Mouse (Mus musculus) bone marrow macrophage, adult 2 months (primary cell): ENCODE results near the gene Ccdc194.

ENCODE experiments used
- CTCF ChIP-seq: IDR thresholded peaks from 2 replicates; pipeline ENCODE4 v1.5.1; 2012; ENCODE audit warnings: low read depth, mild to moderate bottlenecking, low read length, moderate library complexity
- POLR2A ChIP-seq: IDR thresholded peaks from 2 replicates; pipeline ENCODE4 v1.6.1; 2012; ENCODE audit warnings: mild to moderate bottlenecking, low read depth, low read length, borderline replicate concordance

GRCm38 (mm10) chr8:71574426-71574825, 48.9 kb upstream of the Ccdc194 start:
- TF ChIP-seq CTCF (no peak), POLR2A (no peak)
